Mouse (Mus musculus): ENCODE results near the gene Hist1h3h. TPM values are rescaled to one million over a fixed set of nuclear protein-coding genes. Genes with fewer than 3 reads are reported as not detected.
"Not testable (repeated sequence)": the region's sequence is repeated elsewhere in the genome, so short reads cannot be mapped to it uniquely, and the experiment has no call there.

Gene Hist1h3h
- polyA plus RNA-seq, 1 experiment from 2014 or later: 11.8 TPM

DNA sequence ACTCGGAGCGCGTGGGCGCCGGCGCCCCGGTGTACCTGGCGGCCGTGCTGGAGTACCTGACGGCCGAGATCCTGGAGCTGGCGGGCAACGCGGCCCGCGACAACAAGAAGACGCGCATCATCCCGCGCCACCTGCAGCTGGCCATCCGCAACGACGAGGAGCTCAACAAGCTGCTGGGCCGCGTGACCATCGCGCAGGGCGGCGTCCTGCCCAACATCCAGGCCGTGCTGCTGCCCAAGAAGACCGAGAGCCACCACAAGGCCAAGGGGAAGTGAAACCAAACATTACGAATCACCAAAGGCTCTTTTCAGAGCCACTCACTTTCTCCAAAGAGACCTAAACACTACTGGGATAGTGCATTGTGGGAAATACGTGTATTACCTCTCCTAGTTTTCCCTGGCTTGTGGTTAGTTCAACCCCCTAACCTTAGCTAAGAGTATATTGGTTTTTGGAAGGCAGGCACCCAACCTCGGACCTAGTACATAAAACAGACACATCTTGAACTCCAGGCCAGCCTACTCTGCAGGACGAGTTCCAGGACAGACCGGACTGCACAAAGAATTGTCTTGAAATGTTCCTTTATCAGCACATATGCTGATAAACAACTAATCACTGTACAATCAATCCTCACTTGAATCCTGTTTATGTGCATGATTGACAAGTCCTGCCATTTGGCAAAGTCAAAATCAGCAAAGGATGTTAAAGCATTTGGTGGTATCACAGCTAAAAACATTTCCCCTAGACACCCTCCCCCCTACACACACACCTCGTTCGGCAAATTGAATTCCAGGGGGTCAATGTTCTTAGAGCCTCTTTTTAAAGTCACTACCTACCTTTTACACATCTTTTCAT lies 693 bp upstream of the Hist1h3h start:
- H3K4me1 ChIP-seq: peaks cover 27% of the 10 kb centered on the region
- H3K36me3 ChIP-seq; ATAC-seq (ENCODE audit: borderline replicate concordance, extremely low read depth, low FRiP score, low TSS enrichment); H3K27me3 ChIP-seq; H3K9me3 ChIP-seq: not testable (repeated sequence)
- peak overlapping the region; percentile 34 for H3K4me3 ChIP-seq
- peak overlapping the region; percentile 89 for H3K27ac ChIP-seq
- WGBS: 0% methylated on average over 15 of the region's 38 CpGs
- peak overlapping the region; percentile 45 for H3K9ac ChIP-seq
- H3K4me2 ChIP-seq: peak overlapping the region; percentile 56

DNA sequence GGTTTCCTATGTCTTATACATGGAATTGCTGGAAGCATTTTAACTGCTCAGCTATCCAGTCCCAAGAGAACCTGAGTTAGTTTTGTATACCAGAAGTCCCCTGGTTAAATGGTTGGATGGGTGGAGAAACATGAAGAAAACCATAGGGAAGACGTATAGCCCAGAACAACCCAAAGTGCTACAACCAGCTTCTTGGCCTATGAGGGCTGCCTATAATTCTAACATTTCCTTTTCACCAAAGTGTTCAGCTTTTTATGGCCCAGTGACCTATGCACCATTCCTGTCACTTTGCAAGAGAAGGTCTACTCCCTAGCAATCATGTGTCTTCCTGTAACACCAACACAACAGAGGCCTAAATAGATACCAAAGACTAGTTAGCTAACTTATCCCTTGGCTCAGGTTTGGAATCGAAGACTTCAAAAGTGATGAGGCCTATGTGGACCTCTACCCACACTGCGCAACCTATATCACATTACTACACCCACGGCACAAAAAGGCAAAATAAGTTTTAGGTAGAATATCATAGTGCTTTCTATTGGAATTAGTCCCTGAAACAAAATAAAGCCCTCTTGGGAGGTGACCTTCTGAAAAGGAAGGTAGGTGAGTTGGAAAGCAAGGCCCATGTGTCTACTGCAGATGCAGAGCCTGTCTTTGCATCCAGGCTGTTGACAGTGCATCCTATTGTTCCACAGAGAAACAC lies 1.1 kb downstream of the Hist1h3h start:
- no peaks in the 10 kb centered on the region for H3K9me3 ChIP-seq
- WGBS: 43% methylated on average over 4 of the region's 4 CpGs
- no peak for ATAC-seq (ENCODE audit: borderline replicate concordance, extremely low read depth, low FRiP score, low TSS enrichment)
- peak overlapping the region; percentile 63 for H3K4me2 ChIP-seq
- peak overlapping the region; percentile 55 for H3K9ac ChIP-seq
- H3K36me3 ChIP-seq: no peaks in the 10 kb centered on the region
- H3K27me3 ChIP-seq: no peaks in the 10 kb centered on the region
- H3K4me3 ChIP-seq: peak overlapping the region; percentile 44
- H3K27ac ChIP-seq: peak overlapping the region; percentile 89
- peaks cover 33% of the 10 kb centered on the region for H3K4me1 ChIP-seq

DNA sequence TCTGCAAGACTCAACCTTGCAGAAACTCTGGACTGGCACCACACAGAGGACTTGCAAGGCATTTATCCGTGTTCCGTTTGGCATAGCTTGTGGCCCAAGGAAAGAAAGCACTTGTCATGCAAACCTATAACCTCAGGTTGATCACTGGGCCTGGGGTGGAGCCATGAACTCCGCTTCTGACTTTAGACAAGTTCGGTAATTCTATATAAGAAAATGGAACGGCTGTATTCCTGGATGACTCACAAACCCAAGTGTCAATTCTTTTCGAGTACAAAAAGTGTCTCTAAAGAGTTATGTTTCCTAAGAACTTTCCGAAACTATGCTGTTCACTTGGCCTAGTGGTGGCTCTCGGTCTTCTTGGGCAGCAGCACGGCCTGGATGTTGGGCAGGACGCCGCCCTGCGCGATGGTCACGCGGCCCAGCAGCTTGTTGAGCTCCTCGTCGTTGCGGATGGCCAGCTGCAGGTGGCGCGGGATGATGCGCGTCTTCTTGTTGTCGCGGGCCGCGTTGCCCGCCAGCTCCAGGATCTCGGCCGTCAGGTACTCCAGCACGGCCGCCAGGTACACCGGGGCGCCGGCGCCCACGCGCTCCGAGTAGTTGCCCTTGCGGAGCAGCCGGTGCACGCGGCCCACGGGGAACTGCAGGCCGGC lies 3.8 kb downstream of the Hist1h3h start:
- WGBS: 2% methylated on average over 24 of the region's 44 CpGs
- peak; percentile 15; the same call in 1 of the 2 replicates for ATAC-seq (ENCODE audit: borderline replicate concordance, extremely low read depth, low FRiP score, low TSS enrichment)
- Histone ChIP-seq H3K9ac (peak overlapping the region; percentile 52), H3K27ac (peak overlapping the region; percentile 95), H3K4me1 (peaks cover 26% of the 10 kb centered on the region), H3K4me3 (peak overlapping the region; percentile 42), H3K4me2 (peak overlapping the region; percentile 61)
- H3K9me3 ChIP-seq, H3K36me3 ChIP-seq, H3K27me3 ChIP-seq: not testable (repeated sequence)

DNA sequence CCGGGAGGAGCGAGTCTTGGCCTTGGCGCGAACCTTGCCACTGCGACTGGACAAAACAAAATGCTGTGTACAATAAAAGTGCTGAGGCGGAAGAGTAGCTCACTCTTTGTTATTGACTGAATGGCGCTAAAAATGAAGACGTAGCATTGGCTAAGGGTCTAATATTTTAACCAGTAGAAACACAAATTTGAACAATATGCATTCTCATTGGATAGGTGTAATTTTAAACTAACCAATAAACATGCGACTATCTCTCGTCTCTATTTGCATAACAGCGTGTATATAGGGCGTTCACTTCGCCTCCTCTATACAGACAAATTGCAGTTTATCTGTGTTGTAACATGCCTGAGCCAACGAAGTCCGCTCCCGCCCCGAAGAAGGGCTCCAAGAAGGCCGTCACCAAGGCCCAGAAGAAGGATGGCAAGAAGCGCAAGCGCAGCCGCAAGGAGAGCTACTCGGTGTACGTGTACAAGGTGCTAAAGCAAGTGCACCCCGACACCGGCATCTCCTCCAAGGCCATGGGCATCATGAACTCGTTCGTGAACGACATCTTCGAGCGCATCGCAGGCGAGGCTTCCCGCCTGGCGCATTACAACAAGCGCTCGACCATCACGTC lies 4.4 kb downstream of the Hist1h3h start, which contains the start of gene Hist1h2bm:
Gene Hist1h2bm, plus strand, starts transcription at position 288 of the 616 bp plus-strand sequence.
- ATAC-seq (ENCODE audit: borderline replicate concordance, extremely low read depth, low FRiP score, low TSS enrichment): peak; percentile 97
- H3K9me3 ChIP-seq: not testable (repeated sequence)

DNA sequence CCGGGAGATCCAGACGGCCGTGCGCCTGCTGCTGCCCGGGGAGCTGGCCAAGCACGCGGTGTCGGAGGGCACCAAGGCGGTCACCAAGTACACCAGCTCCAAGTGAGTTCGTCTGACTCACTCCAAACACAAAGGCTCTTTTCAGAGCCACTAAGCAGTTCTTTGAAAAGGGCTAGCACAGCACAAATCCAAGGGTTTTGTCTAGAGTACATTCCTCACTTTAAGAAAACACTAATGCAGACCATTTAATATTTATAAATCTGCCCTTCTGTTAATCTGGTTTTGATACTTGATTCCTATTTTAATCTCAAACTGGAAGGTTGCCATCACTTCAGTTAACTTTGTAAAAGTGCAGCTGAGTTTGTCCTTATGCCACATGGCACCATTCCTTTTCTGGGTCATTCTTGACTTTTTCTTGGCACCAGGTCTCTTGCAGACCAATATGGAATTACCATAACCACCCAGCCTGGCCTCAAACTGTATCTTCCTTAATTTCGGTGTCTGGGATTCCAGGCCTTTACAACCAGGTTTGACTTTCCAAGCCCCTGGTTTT lies 5.0 kb downstream of the Hist1h3h start:
- peak overlapping the region; percentile 61 for H3K4me2 ChIP-seq
- no peaks in the 10 kb centered on the region for H3K36me3 ChIP-seq
- peaks cover 26% of the 10 kb centered on the region for H3K4me1 ChIP-seq
- WGBS: 2% methylated on average over 11 of the region's 11 CpGs
- peak overlapping the region; percentile 40 for H3K9ac ChIP-seq
- H3K9me3 ChIP-seq: no peaks in the 10 kb centered on the region
- peak; percentile 31; the same call in 1 of the 2 replicates for ATAC-seq (ENCODE audit: borderline replicate concordance, extremely low read depth, low FRiP score, low TSS enrichment)
- H3K27ac ChIP-seq: peak overlapping the region; percentile 95
- peak overlapping the region; percentile 31 for H3K4me3 ChIP-seq
- no peaks in the 10 kb centered on the region for H3K27me3 ChIP-seq

More for the DNA sequence above, 4.4 kb downstream of the Hist1h3h start, which contains the start of gene Hist1h2bm:
- not testable (repeated sequence) for H3K36me3 ChIP-seq, H3K27me3 ChIP-seq
- Histone ChIP-seq H3K4me3 (peak within 1 kb of the TSS; percentile 42), H3K9ac (peak within 1 kb of the TSS; percentile 52), H3K4me1 (peaks cover 26% of the 10 kb centered on the region), H3K4me2 (peak within 1 kb of the TSS; percentile 61), H3K27ac (peak within 1 kb of the TSS; percentile 95)
- under 1% methylated on average over 37 of the region's 37 CpGs for WGBS

DNA sequence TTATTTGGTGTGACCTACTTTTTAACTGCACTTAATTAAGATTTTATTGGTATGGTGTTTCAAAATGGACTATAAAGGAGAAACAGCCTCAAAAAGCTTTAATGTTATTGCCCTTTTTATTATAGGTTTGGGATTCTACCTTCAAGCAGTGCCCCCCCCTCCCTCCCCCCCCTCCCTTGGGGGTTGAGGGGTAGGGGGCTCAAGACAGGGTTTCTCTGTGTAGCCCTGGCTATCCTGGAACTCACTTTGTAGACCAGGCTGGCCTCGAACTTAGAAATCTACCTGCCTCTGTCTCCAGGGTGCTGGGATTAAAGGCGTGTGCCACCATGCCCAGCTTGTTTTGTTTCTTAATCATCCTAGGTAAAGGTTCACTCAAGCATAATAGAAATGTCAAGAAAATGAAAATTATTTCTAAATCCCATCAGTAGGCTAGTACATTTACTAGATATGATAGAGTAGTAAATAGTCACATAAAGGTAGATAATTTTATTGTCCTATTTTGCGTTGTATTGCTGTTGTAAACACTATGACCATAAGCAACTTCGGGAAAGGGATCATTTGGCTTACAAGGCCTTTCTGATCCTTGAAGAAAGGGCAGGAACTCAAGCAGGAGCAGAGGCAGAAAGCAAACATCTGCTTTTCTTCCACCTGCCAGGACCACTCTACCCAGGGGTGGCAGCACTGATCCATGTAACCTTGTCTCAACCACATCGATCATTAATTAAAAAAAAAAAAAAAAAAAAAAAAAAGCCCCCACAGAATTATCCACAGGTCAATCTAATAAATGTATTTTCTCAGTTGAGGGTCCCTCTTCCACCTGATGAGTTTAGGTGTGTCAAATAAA lies 5.8 kb downstream of the Hist1h3h start:
- ATAC-seq (ENCODE audit: borderline replicate concordance, extremely low read depth, low FRiP score, low TSS enrichment): no peak
- peaks cover 24% of the 10 kb centered on the region for H3K4me1 ChIP-seq
- no peaks in the 10 kb centered on the region for H3K27me3 ChIP-seq
- peak overlapping the region; percentile 95 for H3K27ac ChIP-seq
- WGBS: 37% methylated on average over 5 of the region's 5 CpGs
- no peaks in the 10 kb centered on the region for H3K36me3 ChIP-seq
- H3K9ac ChIP-seq: 0 out of 2 replicates have a peak overlapping the region, but pooled peaks have one; percentile 40
- H3K9me3 ChIP-seq: no peaks in the 10 kb centered on the region
- peak overlapping the region; percentile 31; the same call in 1 of the 2 replicates for H3K4me3 ChIP-seq
- H3K4me2 ChIP-seq: peak overlapping the region; percentile 61

DNA sequence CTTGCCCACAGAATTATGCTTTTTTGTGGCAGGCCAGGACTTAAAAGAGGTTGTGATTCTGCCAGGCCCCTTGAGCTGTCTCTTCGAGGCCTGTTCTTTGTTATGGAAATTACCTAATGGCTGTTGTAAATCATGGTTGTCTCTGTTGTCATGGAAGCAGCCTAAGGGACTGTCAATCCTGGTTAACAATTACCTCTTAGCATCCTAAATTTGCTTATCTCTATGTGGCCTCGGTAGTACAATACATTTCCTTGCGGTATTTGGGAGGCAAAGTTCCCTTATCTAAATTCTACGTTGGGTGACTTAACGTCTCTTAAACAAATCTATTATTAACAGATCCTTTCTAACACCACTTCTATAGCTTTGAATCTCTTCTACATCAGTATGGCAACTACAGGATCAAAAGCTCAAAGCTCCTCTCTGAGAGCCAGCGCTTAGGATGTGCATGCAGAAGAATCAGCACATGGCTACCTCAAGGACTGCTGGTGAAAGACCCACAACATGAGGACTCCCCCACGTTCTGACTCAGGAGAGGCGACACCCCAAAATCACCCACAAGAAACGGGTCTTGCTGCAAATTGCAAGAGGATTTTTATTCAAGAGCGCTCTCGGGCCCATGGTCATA lies 10.6 kb downstream of the Hist1h3h start:
- H3K4me2 ChIP-seq: no peak overlapping the region
- no peaks in the 10 kb centered on the region for H3K36me3 ChIP-seq
- no peak overlapping the region for H3K9ac ChIP-seq
- H3K4me3 ChIP-seq: no peak overlapping the region
- H3K9me3 ChIP-seq: no peaks in the 10 kb centered on the region
- ATAC-seq (ENCODE audit: borderline replicate concordance, extremely low read depth, low FRiP score, low TSS enrichment): no peak
- 43% methylated on average over 11 of the region's 11 CpGs for WGBS
- no peak overlapping the region for H3K27ac ChIP-seq
- no peaks in the 10 kb centered on the region for H3K27me3 ChIP-seq
- H3K4me1 ChIP-seq: 0 out of 2 replicates have a peak, but pooled peaks cover under 1% of the 10 kb centered on the region

DNA sequence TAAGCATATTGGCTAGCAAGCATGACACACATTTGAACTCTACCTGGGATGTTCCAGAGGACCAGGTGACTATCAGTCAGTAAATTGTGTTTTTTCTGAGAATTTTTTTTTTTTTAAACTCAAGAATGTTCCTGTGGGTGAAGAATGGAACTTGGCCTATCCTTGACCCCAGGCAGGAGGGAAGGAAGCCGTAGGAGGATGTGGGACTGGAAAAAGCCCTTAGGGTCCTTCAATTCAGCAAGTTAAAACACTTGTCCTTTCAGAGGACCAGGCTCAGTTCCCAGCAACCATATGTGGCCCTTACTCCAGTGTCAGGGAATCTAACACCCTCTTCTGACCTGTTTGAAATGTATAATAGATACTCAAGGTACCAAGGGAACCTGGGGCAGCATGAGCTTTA lies 12.1 kb downstream of the Hist1h3h start:
- Histone ChIP-seq H3K9ac (no peak overlapping the region), H3K4me3 (no peak overlapping the region), H3K4me2 (no peak overlapping the region), H3K36me3 (no peaks in the 10 kb centered on the region), H3K9me3 (no peaks in the 10 kb centered on the region), H3K27ac (no peak overlapping the region), H3K27me3 (no peaks in the 10 kb centered on the region), H3K4me1 (no peaks in the 10 kb centered on the region)
- WGBS: 50% methylated on average over 1 of the region's 1 CpGs
- no peak for ATAC-seq (ENCODE audit: borderline replicate concordance, extremely low read depth, low FRiP score, low TSS enrichment)

DNA sequence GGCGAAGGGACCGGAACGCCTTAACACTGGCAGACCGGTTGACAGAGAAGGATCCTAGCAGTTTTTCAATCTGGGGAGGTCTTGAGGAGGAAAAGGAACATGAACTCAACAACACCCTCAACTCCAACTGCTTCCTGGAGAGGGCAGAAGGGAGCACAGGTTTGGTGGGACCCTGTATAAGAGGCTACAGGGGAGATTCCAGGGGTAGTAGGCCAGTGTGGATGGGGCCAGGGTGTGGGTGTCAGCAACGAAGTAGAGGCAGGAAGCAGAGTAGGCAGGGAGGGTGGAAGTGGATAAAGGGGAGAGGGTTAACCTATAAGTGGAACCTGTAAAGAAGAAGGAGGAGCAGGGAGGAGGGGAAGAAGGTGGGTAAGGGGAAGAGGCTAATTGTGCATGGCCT lies 16.0 kb downstream of the Hist1h3h start:
- Histone ChIP-seq H3K4me3 (no peak overlapping the region), H3K9me3 (no peaks in the 10 kb centered on the region), H3K36me3 (no peaks in the 10 kb centered on the region), H3K27me3 (no peaks in the 10 kb centered on the region), H3K4me2 (no peak overlapping the region), H3K27ac (peak overlapping the region; percentile 98), H3K4me1 (peaks cover 9% of the 10 kb centered on the region; the same call in 1 of the 2 replicates), H3K9ac (no peak overlapping the region)
- ATAC-seq (ENCODE audit: borderline replicate concordance, extremely low read depth, low FRiP score, low TSS enrichment): no peak
- 72% methylated on average over 5 of the region's 5 CpGs for WGBS
